Mouse (Mus musculus) thymus, postnatal 25 days (tissue): ENCODE measurements at regions not wholly inside any gene's neighbourhood (a gene's known extent, or its start where the extent isn't known, plus 50 kb on each side); places are given as distances from the start of the nearest gene placed in this dataset.
A peak's percentile ranks its signal among the peaks of the same experiment; 100 is the strongest.

Experiments used
- DNase-seq: peaks from one replicate; pipeline ENCODE4 v3.0.0; 2022

DNA sequence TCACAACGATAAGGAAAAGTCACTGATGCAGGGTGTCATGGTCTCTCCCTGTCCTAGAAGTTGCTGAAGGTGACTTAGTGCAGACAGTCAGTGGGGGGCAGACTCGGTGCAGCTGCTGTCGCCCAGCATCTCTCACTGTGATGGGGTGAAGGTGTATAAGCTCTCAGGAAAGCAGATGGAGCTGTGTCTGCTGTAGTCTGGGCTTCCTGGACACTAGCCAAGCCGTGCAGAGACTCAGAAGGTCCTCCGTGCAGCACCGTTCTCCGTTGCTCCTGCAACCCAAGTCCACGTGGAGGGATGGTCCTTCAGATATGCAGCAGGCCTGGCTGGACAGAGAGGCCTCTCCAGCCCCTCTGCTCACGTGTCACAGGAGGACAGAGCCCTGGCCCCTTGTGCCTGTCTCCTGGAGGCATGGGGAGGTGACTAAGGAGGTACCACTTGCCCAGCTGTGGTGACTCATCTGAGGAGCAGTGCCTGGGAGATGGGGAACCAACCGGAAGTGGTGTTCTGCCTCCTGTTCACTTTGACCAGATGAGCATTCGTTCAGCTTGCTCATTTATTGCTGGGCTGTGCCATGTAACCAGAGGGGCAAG lies 171.2 kb downstream of the Gadd45g start:
- no peak for DNase-seq

DNA sequence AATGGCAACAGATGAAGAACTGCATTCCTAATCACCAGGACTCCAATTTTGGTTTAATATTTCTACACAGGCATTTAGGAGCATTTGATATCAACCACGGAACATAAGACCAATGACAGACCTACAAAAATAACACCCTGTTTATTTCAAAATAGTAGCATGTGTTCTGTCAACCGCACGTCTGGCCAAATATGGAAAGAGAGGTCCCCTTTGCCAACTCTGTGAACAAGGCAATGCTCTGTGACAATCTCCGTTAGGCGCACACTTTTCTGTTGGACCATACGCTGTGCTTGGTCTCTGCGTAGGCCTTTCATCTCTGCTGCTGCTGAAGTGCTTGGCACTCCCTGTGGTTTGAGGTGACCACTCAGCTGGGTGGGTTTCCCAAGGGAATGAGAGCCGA lies 173.2 kb downstream of the Gadd45g start:
- DNase-seq = no peak

DNA sequence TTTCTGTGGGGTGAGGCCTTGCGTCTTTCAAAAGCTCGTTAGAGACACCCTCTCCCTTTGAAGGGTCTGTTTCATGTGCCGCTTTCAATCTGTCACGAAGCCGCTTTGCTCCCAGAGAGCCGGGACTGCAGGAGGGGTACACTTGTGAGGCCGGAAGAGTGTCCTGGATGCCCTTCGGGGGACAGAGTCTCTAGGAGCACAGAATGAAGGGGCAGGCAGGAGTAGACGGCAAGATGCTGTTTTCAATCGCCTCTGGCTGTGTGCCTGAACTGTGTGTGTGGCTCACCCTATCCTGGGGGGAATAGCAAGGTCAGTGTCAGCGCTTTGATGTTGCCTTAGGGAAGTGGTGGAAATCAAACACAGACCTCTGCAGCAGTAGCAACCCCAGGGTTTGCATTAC lies 174.7 kb downstream of the Gadd45g start:
- no peak for DNase-seq

DNA sequence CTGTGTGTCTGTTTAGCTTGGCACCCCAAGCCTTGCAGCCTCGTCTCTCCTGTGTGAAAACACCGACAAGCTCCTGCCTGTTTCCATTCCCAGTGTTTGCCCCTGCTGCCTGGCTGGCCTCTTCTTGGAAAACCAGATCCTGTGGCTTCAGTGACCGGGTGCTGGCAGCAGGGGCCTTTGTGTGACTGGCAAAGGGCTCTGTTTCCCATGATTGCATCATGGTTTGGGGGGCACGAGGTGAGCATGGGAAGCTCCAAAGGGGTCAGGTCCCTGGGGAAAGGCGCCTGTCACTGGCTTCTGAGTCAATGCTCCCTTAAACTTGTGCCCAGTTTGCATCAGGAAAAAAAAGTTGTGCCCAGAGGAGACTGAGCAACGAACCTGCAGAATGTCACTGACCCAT lies 175.3 kb downstream of the Gadd45g start:
- DNase-seq = no peak

DNA sequence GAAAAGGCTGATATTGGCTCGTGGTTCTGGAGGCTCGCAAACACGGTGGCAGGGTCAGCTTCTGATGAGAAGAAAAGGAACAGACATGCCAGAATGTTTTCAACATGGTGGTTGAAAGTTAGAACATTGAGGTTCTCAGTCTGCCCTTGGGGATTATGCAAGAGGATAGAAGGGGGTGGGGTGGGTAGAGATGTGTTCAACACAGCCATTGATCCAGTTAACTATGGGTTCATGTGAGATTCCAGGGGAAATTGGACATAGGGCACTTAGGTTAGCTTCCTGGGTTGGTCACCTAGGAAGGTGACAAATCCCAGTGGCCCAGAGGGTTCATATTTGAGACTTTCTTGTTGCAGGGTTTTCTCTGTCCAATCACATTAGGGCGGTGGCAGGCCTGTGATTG lies 176.1 kb downstream of the Gadd45g start:
- no peak for DNase-seq

DNA sequence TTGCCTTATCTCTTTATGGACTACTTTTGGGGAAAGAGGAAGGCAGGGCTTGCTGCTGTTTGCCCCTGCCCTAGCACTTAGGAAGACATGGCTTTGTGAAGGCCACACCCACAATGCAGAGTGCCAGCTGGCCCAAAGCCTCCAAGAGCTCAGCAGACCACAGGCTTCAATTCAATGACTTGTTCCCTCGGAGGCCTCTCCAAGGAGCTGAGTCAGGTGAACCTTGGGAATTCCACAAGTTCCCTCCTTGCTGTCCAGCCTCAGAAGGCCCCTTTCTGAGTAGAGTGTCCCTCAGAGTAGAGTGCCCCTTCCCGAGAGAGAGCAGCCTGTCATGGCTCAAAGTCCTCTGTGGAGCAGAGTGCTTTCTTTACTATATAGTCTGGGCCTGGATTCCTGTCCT lies 177.9 kb downstream of the Gadd45g start:
- DNase-seq = peak; percentile 14

DNA sequence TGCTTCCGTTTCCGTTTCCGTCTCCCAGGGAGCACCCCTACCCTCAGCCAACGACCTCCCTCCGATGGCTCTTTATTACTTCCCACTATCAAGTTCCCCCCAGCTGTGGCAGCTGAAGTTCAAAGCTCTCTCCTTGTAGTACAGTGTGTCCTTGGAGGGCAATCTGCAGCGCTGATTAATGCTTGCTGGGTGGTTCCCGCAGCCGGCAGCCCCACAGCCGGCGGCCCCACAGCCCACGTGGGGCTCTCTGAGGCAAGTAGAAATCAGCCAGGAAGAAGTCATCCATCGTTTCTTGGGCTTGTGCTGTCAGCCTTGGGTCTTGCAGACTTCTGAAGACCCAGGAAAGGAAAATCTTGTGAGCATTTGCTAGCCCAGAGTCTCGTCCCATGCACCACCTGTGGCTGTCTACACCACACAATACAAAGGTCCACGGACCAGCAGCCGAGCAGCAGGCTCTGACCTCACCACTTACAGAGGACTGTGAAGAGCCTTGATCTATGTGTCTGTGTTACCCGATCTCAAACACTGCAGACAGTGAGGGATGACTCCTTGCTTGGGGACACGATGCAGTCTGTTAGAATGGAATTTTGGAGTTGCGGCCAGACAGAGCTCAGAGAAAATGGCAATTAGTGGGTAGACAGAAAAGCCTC lies 178.5 kb downstream of the Gadd45g start:
- DNase-seq = peak; percentile 39

DNA sequence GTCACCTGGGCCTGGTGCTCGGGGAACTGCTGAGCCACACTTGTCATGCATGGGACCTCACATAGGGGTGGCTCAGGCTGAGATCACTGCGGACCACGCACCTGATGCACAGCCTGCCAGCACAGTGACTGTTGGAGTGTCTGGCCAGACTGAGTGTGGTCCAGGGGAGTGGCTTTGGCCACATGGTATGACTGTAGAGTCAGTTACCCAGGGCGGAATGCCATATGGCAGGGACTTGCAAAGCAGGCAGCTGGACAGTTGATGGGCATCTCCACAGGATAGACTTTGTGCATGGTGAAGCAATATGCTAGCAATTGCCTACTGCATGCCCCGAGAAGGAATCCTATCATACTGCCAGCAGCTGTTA lies 179.0 kb downstream of the Gadd45g start:
- no peak for DNase-seq

DNA sequence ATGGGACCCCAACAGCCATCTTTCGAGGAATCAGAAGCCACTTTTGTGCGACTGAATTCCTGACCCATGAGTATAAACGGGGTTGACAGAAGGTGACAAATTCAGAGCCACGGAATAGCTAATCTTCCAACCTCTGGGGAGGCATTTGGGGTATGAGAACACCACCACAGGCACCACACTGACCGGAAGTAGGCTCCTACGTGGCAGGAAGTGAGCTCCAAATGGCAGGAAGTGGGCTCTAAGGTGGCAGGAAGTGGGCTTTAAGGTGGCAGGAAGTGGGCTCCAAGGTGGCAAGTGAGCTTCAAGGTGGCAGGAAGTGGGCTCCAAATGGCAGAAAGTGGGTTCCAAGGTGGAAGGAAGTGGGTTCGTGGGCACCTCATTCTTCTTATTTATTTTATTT lies 179.8 kb downstream of the Gadd45g start:
- DNase-seq = peak; percentile 75

DNA sequence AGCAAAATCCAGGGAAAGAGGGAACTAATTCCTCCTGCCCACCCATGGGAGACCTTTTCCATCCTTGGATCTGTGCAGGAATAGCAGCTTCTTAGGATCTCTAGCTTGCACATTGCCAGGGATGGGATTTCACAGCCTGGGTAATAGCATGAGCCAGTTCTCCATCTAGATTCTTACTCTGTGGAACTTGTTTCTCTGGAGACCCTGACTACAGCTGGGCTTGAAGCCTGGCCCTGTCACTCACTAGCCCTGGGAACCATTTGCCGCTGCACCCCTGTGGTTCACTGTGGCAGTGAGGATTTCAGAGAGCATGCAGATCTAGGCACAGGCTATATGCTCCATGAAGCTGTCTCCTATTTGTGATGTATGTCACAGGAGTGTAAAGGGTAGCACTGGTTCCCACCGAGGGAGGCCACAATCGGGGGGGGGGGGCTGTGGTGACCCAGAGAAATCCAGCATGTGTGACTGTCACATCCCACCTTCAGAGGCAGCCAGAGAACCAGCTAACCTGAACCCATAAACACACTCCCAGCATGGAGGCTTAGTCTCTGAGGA lies 183.5 kb downstream of the Gadd45g start:
- DNase-seq = no peak

DNA sequence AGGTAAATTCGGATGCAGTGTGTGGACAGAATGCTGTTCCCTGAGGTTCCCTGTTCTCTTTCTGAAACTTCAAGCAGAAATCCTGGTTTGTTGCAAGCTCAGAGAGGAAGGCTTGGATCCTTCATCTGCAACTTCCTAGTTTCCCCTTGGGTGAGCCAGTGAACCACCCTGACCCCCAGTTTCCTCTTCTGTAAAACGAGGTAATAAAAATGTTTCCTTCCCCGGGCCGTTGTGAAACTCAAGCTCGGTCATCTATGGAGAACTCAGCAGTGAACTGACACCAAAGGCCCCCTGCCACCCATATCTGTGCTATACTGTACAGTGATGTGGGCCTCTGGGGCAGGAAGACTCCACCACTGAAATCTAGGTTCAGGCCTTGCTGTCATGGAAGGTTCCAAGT lies 185.0 kb downstream of the Gadd45g start:
- no peak for DNase-seq

DNA sequence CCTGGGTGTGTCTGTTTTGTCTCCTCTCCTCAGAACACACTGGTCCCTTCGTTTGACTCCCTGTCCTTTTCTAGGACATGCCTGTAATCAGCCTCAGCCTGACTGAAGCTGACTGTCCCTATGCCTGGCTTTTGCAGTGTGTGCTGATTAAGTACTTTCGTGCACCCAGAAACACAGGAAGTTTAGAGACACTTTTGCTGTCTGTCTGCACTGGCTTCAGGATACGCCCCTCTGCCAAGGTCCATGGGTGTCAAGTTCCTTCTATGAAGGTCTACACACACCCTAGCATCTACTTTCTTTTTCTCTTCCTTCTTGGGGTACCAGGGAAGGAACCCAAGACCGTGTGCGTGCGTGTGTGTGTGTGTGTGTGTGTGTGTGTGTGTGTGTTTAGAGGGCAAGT lies 189.3 kb downstream of the Gadd45g start:
- DNase-seq = peak; percentile 34

DNA sequence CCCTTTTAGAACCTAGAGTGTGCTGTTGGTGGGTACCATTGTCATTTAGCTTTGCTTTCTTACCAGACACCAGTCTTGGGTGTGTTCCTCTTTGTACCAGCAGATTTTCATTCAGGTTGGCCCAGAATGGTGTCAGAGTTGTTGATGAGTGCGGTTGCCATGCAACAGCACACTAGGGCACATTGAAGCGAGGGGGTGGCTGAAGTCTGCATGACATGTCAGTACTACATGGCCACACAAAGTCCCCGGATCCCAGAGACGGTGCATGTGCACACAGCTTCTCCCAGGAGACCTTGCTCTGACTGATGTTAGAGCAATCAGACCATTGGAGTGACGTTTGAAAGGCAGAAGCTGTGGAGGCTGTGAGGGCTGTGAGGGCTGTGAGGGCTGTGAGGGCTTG lies 189.9 kb downstream of the Gadd45g start:
- DNase-seq = no peak

DNA sequence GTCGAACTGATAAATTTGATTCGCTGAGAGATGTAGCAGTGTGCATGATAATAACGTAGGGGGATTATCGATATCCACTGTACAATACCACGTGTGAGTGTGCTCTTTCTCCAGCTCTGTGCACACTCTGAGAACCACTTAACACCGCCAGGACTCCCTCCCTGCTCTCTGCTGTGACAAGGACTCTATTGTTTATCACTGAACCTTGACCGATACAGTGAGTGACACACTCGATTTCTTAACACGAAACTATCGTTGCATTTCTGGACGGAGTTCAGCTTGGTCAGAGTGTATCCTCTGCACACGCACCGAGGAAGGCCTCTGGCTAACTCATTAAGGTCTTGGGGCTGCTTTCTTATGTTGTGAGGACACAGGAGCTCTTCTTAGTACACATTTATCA lies 190.7 kb downstream of the Gadd45g start:
- DNase-seq = no peak

DNA sequence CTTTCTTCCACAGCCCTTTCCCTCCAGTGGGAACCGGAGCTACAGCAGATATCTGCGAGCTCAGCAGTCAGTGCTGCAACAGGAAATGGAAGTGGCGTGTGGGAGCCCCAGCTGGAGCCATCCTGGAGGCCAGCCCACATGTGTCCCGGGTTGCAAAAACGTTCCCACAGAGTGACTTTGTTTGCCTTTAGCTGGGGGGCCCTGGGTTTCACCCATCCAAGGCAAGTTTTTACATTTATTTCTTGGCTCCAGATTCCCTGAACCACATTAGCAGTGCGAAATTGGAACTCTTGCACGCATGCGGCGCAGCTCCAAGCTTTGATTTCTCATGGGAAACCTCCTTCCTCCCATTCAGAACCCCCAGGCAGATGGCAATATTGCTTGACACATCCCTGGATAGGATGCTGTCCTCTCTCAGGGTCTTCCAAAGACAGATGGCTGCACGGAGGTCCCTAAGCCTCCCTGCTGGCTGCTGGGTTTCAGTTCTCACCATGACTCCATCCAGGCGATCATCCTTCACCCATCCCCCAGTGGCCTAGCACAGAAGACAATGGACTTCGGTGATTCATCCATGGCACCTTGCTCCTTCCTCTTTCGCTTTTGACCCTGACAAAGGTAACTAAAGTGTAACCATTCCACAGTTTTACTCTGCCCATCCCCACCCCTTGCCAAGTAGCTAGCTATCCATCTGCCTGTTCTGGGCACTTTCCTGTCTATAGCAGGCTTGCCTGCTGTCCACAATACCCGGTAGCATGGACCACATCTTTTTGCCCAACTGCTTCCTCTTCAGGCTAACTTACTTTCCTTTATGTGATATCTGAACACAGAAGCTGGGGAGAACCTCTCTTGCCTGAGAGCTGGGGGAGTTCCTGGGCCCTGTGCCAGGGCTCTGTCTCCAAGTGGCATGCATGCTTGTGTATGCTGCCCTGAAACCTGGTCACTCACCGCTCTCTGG lies 195.3 kb downstream of the Gadd45g start:
- DNase-seq = peak; percentile 22

DNA sequence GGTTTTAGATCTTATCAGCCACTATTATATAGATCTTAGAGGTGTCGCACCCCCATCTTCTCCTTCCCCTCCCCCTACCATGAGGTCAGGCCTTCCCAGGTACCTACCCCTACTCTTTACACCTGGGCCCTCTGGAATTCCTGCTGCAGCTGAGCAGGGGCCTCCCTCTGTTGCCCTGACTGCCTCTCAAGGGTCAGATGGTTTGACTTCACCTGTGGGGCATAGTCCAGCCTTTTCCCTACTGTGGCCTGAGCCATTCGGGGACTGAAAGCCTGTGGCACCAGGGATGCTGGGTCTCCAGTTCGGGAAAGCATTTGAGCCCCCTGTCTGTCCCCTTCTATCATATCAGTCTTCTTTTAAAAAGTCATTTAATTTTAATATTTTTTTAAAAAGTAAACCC lies 196.4 kb downstream of the Gadd45g start:
- no peak for DNase-seq

DNA sequence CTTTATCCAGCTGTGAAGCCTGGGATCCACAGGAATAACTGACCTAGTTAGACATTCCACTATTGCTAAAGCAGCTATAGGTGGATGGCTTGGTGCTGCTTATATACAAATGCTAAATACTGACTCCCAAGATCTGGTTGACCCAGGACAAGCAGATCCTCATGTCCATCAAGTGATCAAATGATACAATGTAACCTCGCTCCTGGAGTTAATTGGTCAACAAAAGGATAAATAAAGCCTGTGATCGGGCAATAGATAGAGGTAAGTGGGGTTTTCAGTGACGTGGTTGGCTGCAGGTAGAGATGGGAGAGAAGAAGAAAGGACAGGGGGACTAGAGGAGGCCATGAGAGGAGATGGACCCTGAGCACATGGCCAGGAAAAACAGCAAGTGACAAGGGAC lies 197.4 kb downstream of the Gadd45g start:
- DNase-seq = no peak

DNA sequence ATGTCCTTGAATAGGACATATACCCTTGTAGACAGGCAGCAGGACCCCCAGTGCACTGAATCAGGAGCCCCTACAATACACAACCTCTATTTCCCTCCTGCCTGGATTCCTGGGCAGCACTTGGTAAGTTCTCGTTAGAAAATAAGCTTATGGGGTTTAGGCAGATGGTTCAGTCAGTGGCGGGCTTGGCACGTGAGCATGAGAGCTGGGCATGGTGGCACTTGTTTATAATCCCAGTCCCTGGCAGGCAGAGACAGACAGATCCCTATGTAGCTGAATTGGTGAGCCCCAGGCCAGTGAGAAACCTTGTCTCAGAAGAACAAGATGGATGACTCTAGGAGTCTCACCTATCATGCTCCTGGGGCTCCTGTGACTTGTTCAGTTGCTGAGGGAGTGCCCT lies 198.9 kb downstream of the Gadd45g start:
- no peak for DNase-seq

DNA sequence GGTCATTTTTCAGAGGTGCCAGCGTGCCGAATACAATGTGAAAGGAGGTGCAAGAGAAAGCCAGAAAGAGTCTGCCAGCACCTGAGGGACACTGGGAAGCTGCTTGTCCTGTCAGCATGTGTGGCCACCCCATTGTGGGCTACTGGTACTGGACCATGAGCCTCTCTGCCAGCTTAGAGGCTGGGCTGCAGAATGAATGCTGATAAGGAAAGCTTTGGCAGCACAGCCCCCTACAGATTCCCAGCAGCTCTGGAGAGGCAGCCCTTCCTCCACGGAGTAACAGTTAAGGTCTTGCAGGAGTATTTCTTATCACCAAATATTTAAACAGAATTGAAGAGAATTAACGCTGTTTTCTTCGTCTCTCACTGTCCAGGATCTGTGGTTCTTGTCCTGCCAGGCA lies 199.5 kb downstream of the Gadd45g start:
- no peak for DNase-seq

DNA sequence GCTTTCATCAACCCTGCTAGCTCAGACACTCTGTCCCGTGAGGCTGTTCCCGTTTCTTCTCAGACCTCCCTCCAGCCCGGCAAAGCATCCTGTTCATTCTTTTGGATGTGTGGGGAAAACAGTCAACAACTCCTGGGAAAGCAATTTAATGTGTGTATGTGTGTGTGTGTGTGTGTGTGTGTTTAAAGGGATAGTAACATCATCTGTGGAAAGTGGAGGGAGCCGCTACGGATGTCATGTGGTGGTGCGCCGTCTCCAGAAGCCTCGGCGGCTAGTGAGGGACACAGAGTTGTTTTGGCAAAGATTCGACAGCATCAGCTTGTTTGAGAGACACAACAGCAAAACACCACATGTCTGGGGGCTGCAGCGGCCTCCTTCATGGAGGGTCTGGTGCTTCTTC lies 200.2 kb downstream of the Gadd45g start:
- no peak for DNase-seq

DNA sequence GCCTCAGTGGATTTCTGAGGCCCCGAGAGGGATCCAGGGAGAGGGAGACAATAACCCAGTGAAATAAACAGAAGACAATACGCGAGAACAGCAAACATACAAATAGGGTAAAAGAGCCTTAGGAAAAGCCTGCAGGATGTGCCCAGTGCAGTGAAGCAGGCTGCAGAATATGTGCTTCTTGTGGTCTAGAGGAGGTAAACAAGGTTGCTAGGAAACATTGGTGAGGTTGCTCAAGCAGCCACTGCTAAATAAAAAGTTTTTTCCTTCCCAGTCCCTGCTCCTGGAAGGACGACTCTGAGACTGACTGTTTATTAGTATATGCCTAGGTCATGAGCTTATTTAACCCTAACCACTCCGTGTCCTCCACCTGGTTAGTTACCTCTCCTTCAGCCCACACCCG lies 201.5 kb downstream of the Gadd45g start:
- DNase-seq = no peak

DNA sequence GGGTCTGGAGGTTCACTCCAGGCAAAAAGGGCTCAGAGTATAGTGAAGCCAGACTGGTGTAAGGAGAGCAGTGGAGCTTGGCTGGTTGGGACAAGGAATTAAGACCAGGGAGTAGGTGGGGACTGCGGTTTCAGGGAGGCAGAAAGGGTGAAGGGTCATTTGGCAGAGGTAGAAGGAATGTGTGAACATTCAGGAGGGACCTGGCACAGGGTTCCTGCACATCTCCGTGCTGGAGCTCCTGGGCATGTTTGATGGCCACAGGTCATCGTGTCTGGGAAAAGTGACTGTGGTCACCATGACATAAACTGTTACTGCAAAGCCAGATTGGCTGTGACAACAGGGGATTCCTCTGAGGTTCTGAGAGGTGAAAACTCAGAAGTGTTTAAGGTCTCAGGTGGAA lies 202.3 kb downstream of the Gadd45g start:
- DNase-seq = no peak

DNA sequence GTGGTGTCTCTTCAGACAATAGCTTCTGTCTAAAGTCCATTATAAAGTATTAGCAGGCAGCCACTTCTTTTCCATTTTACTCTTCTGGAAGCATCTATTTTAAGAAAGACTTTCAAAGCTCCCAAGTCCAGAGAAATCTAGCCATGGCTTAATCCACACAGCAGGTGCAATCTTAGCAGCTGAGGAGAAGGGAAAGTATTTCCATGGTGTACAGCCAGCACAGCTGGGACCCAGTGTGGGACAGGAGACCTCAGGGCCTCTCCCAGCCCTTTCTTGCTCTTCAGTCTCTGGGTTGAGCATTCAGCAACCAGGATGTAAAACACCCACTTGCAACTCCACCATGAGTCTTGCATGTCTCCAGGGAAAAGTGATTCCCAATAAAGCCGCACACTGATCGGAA lies 202.8 kb downstream of the Gadd45g start:
- DNase-seq = no peak

DNA sequence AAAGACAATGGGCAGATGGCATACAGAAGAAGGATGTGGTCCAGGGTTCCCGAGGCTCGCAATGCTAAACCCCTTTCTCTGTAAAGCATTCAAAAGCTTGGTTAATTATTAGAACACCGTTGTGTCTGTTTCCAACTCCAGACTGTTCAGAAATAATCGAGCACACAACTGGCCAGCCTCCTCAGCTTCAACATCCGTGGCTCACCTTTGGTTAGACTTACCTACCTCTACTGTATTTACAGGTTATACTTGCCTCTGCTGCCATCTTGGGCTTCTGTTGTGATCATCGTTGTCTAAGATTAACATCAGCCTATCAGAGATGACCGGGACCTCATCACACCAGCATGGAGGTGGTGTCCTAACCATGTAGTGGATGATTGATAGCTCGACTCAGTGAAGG lies 209.3 kb downstream of the Gadd45g start:
- DNase-seq = no peak
